Mouse (Mus musculus): ENCODE data around the gene Gigyf2. TPM values are rescaled to one million over a fixed set of nuclear protein-coding genes. Genes with fewer than 3 reads are reported as not detected.
"Not testable (repeated sequence)": the region's sequence is repeated elsewhere in the genome, so short reads cannot be mapped to it uniquely, and the experiment has no call there.

The Gigyf2 gene
- polyA plus RNA-seq, 1 experiment from 2014 or later: 25.4 TPM

GRCm38 (mm10) chr1:87467469-87467868, 140.7 kb downstream of the Gigyf2 start:
- Histone ChIP-seq H3K4me2 (peak overlapping the region; percentile 20; the same call in 1 of the 2 replicates), H3K27ac (no peak overlapping the region), H3K4me3 (no peak overlapping the region), H3K27me3 (replicated peaks) (peaks cover 16% of the 10 kb centered on the region), H3K36me3 (no peaks in the 10 kb centered on the region), H3K9ac (no peak overlapping the region), H3K4me1 (no peaks in the 10 kb centered on the region), H3K9me3 (replicated peaks) (no peaks in the 10 kb centered on the region)
- 72% methylated on average over 9 of the region's 9 CpGs for WGBS (ENCODE audit: insufficient replicate concordance)
- no peak for ATAC-seq

GRCm38 (mm10) chr1:87468321-87468720, 141.5 kb downstream of the Gigyf2 start:
- no peaks in the 10 kb centered on the region for H3K4me1 ChIP-seq
- H3K9me3 ChIP-seq (replicated peaks): no peaks in the 10 kb centered on the region
- H3K36me3 ChIP-seq: no peaks in the 10 kb centered on the region
- ATAC-seq: no peak
- H3K9ac ChIP-seq: no peak overlapping the region
- H3K27me3 ChIP-seq (replicated peaks): peaks cover 17% of the 10 kb centered on the region
- no peak overlapping the region for H3K4me2 ChIP-seq
- no peak overlapping the region for H3K27ac ChIP-seq
- 59% methylated on average over 6 of the region's 6 CpGs for WGBS (ENCODE audit: insufficient replicate concordance)
- H3K4me3 ChIP-seq: no peak overlapping the region

DNA sequence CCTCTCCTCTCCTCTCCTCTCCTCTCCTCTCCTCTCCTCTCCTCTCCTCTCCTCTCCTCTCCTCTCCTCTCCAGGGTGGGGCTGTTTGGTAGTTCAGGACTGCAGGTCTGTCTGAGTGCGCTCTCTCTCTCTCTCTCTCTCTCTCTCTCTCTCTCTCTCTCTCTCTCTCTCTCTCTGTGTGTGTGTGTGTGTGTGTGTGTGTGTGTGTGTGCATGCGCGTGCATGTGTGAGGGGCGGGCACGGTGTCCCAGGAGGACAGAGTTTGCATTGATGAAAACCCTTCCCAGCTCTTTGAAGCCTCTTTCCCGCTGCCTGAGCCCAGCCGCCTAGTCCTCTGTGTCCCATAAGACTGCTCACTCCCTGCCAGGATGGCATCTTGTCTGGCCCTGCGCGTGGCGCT, 143.2 kb downstream of the Gigyf2 start, which contains the start of gene Snorc:
Gene Snorc, plus strand, starts transcription at position 301 of the 400 bp plus-strand sequence.
- H3K4me2 ChIP-seq; H3K4me3 ChIP-seq; H3K9me3 ChIP-seq (replicated peaks); H3K4me1 ChIP-seq; H3K9ac ChIP-seq; ATAC-seq; H3K36me3 ChIP-seq; H3K27ac ChIP-seq: not testable (repeated sequence)
- WGBS (ENCODE audit: insufficient replicate concordance): 36% methylated on average over 9 of the region's 10 CpGs
- H3K27me3 ChIP-seq (replicated peaks): peaks cover 34% of the 10 kb centered on the region

GRCm38 (mm10) chr1:87471914-87472313, 145.1 kb downstream of the Gigyf2 start:
- Histone ChIP-seq H3K4me2 (no peak overlapping the region), H3K27ac (no peak overlapping the region), H3K4me1 (no peaks in the 10 kb centered on the region), H3K4me3 (no peak overlapping the region), H3K9me3 (replicated peaks) (no peaks in the 10 kb centered on the region), H3K27me3 (replicated peaks) (peaks cover 53% of the 10 kb centered on the region), H3K9ac (no peak overlapping the region), H3K36me3 (no peaks in the 10 kb centered on the region)
- 63% methylated on average over 7 of the region's 7 CpGs for WGBS (ENCODE audit: insufficient replicate concordance)
- ATAC-seq: no peak

DNA sequence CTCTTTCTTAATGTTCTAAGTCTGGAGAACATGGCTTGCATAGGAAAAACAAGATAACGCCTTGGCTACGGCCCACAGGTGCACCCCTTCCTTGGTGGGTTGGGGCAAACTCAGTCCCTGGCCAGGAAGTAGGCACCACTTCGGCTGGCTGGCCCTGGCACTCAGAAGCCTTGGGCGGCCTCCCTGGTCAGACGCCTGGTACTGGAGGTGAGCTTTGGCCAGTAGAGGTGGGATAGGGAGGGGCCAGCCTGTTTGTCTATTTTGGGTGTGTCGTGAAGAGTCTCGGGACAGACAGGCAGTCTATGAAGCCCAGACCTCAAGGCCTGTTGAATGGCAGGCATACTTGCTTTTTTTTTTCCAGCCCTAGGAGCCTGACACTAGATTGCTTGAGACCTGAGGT, 145.8 kb downstream of the Gigyf2 start:
- H3K4me3 ChIP-seq: no peak overlapping the region
- ATAC-seq: no peak
- H3K36me3 ChIP-seq: no peaks in the 10 kb centered on the region
- no peak overlapping the region for H3K27ac ChIP-seq
- no peak overlapping the region for H3K4me2 ChIP-seq
- no peak overlapping the region for H3K9ac ChIP-seq
- no peaks in the 10 kb centered on the region for H3K9me3 ChIP-seq (replicated peaks)
- no peaks in the 10 kb centered on the region for H3K4me1 ChIP-seq
- peaks cover 60% of the 10 kb centered on the region for H3K27me3 ChIP-seq (replicated peaks)
- WGBS (ENCODE audit: insufficient replicate concordance): 69% methylated on average over 7 of the region's 7 CpGs

GRCm38 (mm10) chr1:87475076-87475895, 148.5 kb downstream of the Gigyf2 start:
- H3K4me3 ChIP-seq: peak overlapping the region; percentile 22; the same call in 1 of the 2 replicates
- H3K9me3 ChIP-seq (replicated peaks): no peaks in the 10 kb centered on the region
- WGBS (ENCODE audit: insufficient replicate concordance): 4% methylated on average over 39 of the region's 42 CpGs
- no peaks in the 10 kb centered on the region for H3K4me1 ChIP-seq
- 0 out of 2 replicates have a peak, but pooled peaks have one; percentile 17 for ATAC-seq
- no peak overlapping the region for H3K9ac ChIP-seq
- peak overlapping the region; percentile 43 for H3K4me2 ChIP-seq
- no peak overlapping the region for H3K27ac ChIP-seq
- no peaks in the 10 kb centered on the region for H3K36me3 ChIP-seq
- H3K27me3 ChIP-seq (replicated peaks): peaks cover 56% of the 10 kb centered on the region

- peaks cover under 1% of the 10 kb centered on the region for H3K27me3 ChIP-seq (replicated peaks)
- H3K36me3 ChIP-seq: no peaks in the 10 kb centered on the region
- H3K9me3 ChIP-seq (replicated peaks): no peaks in the 10 kb centered on the region
- H3K4me3 ChIP-seq: no peak overlapping the region
- no peak overlapping the region for H3K4me2 ChIP-seq
- ATAC-seq: no peak
- no peak overlapping the region for H3K9ac ChIP-seq
- 75% methylated on average over 4 of the region's 4 CpGs for WGBS (ENCODE audit: insufficient replicate concordance)
- no peaks in the 10 kb centered on the region for H3K4me1 ChIP-seq
- no peak overlapping the region for H3K27ac ChIP-seq
Measured at GRCm38 (mm10) chr1:87482546-87482945, 155.7 kb downstream of the Gigyf2 start.

DNA sequence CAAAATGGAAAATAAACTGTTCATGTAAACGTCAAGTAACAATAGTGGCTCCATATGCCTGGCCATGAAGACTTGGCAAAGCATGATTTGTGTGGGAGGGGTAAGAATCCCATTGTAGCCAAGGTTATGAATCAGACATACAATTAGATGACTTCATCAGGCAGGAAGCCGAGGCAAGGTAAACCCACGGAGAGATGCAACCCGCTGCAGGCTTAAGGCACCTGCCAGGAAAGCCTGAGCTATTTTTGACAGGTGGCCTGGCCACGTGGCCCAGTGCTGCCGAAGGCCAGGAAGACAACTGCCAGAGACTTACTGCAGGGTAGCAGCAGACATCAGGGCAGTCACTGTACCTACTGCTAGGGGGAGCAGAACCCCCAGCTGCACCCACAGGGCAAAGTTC, 159.6 kb downstream of the Gigyf2 start:
- no peaks in the 10 kb centered on the region for H3K4me1 ChIP-seq
- H3K4me2 ChIP-seq: no peak overlapping the region
- ATAC-seq: no peak
- no peaks in the 10 kb centered on the region for H3K27me3 ChIP-seq (replicated peaks)
- H3K27ac ChIP-seq: no peak overlapping the region
- no peak overlapping the region for H3K9ac ChIP-seq
- H3K4me3 ChIP-seq: no peak overlapping the region
- 58% methylated on average over 6 of the region's 6 CpGs for WGBS (ENCODE audit: insufficient replicate concordance)
- no peaks in the 10 kb centered on the region for H3K36me3 ChIP-seq
- H3K9me3 ChIP-seq (replicated peaks): no peaks in the 10 kb centered on the region

- no peak for ATAC-seq
- WGBS (ENCODE audit: insufficient replicate concordance): 65% methylated on average over 3 of the region's 3 CpGs
Measured at GRCm38 (mm10) chr1:87492285-87492684, 165.5 kb downstream of the Gigyf2 start.

GRCm38 (mm10) chr1:87493542-87493941, 166.7 kb downstream of the Gigyf2 start:
- no peak for ATAC-seq

More at GRCm38 (mm10) chr1:87492285-87492684, 165.5 kb downstream of the Gigyf2 start:
- Histone ChIP-seq H3K36me3 (no peaks in the 10 kb centered on the region), H3K9me3 (replicated peaks) (no peaks in the 10 kb centered on the region), H3K4me3 (no peak overlapping the region), H3K4me1 (no peaks in the 10 kb centered on the region), H3K9ac (no peak overlapping the region), H3K27ac (no peak overlapping the region), H3K4me2 (no peak overlapping the region), H3K27me3 (replicated peaks) (no peaks in the 10 kb centered on the region)

More at GRCm38 (mm10) chr1:87493542-87493941, 166.7 kb downstream of the Gigyf2 start:
- Histone ChIP-seq H3K4me3 (no peak overlapping the region), H3K9ac (no peak overlapping the region), H3K9me3 (replicated peaks) (no peaks in the 10 kb centered on the region), H3K27me3 (replicated peaks) (no peaks in the 10 kb centered on the region), H3K27ac (no peak overlapping the region), H3K4me2 (no peak overlapping the region), H3K4me1 (no peaks in the 10 kb centered on the region), H3K36me3 (no peaks in the 10 kb centered on the region)
- WGBS (ENCODE audit: insufficient replicate concordance): 53% methylated on average over 4 of the region's 4 CpGs

All from liver, embryonic 12.5 days (tissue).